Mouse (Mus musculus): ENCODE results near the gene Hoxb5.

GRCm38 (mm10) chr11:96349491-96350340 lies 46.6 kb downstream of the Hoxb5 start:
- TF ChIP-seq CTCF (IDR thresholded peaks at IDR 0.05) (no peak), POLR2A (IDR thresholded peaks at IDR 0.05; ENCODE audit: insufficient read depth, low read depth, low read length) (no peak)

Data from heart, adult 2 months (tissue).